Mouse (Mus musculus) frontal cortex, adult 2 months (tissue): Measurements from ENCODE around the gene Rpl4. TPM values are rescaled to one million over a fixed set of nuclear protein-coding genes. Genes with fewer than 3 reads are reported as not detected.
"Not testable (repeated sequence)": the region's sequence is repeated elsewhere in the genome, so short reads cannot be mapped to it uniquely, and the experiment has no call there.

ENCODE experiments used
- DNase-seq, 2 experiments: peaks; one replicate each; pipeline ENCODE4 v3.0.0; 2022; ENCODE audit warnings: low spot score in 1 of 2; ENCODE audit errors: extremely low spot score in 1 of 2
- polyA plus RNA-seq: library from polyadenylated mRNA; depleted of rRNA; stranded (reverse); fragments of >200 nt; gene quantifications from 2 replicates; pipeline ENCODE4 v1.2.3, GENCODE M21; 2012; rRNA removed

The Rpl4 gene
- 536 and 611 TPM in 2 replicates for polyA plus RNA-seq

DNA sequence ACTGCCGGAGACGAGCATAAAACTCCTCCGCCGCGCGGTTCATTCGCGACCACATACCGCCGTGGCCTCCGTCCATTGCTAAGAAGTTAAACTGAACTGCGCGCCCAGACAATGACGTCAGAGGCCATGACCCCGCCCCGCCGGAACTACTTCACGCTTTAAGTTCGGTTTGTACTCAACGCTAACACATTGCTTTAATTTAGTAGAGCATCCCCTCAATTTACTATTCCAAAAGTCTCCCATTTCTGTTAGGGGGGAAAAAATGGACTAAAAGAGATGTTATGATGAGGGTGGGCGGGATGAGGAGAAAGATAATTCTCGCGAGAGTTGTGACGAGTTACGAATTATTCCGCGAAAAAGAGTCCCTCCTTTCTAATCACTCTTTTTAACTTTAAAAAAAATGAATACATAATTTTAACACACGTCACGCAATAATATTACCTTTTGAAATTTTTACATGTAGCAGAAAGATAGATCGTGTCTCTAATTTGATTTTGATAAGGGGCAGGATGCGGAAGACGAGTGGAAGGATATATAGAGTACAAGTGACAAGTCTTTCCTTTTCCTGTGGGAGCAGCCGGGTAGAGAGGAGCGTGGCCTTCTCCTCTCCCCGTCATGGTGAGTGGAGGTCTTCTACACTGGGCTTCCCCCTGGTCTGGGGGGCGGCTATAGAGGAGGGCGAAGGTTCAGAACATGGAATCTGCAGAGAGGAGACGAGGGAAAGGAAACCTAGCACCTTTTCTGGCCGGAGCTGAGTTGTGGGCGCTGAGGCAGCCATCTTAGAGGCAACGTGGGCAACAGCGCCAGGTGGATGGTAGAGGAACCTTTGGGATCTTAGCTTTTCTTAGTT, at the start of gene Rpl4, which contains the start of gene Zwilch:
Rpl4 (plus strand) TSS at position 560 of the 850 bp plus-strand sequence.
Zwilch (minus strand) TSS at position 289 of the 850 bp plus-strand sequence.
- DNase-seq, result peak; percentile 74 to 87

DNA sequence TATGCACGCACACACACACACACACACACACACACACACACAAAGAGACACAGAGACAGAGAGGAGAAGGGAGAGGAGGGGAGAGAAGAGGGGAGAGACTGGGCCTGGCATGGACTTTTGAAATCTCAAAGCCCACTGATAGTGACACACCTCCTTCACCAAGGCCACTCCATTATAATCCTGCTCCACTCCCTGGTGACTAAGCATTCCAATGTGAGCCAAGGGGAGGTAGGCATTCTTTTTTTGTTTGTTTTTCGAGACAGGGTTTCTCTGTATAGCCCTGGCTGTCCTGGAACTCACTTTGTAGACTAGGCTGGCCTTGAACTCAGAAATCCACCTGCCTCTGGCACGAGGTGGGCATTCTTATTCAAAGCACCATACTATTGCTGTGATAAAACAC, 48.3 kb upstream of the Rpl4 start:
- DNase-seq, result not testable (repeated sequence)

DNA sequence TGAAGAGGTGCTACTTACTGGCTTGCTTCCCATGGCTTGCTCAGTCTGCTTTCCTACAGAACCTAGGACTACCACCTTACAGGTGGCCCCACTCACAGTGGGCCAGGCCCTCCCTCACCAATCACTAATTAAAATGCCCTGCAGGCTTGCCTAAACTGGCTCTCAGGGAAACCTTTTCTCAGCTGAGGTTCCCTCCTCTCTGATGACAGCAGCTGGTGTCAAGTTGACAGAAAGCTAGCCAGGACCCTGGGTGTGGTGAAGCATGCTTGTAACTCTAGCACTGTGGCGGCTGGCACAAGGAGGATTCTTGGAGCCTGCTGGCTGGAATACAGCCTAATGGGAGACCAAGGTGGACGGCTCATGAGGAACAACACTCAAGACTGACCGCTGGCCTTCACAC, 47.9 kb upstream of the Rpl4 start:
- no peak for DNase-seq

- DNase-seq, result no peak
These were observed 47.1 kb upstream of the Rpl4 start for GRCm38 (mm10) chr9:64126121-64126520.

DNA sequence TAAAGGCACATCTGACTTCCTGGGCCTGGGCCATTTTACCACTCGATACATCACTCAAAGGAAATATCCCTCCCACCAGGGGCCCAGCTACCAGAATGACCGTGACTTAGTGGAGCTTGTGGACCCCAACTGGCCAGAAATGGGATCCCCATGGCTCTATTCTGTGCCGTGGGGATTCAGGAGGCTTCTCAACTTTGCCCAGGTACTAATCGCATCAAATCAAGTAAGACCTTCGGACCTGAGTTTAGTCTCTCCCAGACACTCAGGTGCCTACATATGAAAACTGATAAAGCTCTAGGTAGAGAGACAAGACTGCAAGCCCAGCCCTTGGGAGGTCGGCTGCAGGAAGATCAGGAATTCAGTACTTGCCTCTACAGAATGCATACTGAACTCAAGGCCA, 41.6 kb upstream of the Rpl4 start:
- DNase-seq, result no peak

DNA sequence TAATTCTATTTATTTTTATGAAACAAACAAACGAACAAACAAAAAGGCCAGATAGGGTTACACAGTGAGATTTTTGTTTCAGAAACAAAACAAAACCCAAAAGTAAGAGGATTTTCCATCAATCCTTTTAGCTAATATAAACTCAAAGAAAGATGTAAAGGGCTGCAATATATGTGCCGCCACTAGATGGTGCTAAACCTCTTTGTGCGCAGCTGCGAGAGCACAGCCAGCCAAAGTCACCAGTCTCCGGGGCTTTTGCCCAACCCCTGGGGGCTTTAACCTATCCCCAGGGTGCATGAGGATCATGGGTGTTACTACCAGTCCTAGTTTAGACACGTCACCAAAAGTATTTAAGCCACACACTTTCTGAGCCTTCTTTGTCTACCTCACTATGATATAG, 34.3 kb upstream of the Rpl4 start:
- DNase-seq, result peak; percentile 5 to 79

GRCm38 (mm10) chr9:64139879-64140278, 33.3 kb upstream of the Rpl4 start:
- no peak for DNase-seq

DNA sequence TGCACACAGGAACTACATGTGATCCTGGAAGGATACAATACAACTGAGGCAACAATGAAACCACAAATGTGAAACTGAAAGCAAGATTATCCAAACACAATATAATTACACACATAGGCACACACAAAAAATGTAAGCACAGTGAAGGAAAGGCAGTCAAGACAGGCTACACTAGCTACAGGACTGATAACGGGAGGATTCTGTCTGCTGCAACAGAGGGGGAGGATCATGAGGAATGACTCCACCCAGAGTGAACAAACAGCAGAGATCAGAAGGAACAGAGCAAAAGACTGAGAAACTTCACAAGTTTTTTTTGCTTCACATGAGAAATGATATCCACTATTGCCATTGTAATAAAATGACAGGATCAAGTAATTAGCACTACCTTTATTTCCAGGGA, 16.5 kb upstream of the Rpl4 start:
- no peak for DNase-seq

DNA sequence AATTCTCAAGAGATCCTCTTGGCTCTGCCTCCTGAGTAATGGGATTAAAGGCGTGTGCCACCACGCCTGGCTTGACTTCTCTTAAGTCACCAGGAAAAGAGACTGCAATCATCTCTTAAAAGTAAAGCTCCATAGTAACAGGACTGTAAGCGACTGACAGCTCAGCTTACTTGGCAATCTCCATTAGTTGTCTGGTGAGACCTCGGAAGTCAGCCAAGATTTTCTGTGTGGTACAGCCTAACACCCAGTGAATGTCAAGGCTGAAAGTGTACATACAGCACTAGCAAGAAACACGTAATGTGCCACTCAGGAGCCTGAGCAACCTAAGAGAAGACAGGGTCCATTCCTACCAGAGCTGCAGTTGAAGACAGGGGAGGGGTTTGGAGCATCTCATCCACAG, 12.7 kb upstream of the Rpl4 start:
- DNase-seq, result no peak

- not testable (repeated sequence) for DNase-seq
These were observed 3.2 kb upstream of the Rpl4 start for GRCm38 (mm10) chr9:64169967-64170366.

DNA sequence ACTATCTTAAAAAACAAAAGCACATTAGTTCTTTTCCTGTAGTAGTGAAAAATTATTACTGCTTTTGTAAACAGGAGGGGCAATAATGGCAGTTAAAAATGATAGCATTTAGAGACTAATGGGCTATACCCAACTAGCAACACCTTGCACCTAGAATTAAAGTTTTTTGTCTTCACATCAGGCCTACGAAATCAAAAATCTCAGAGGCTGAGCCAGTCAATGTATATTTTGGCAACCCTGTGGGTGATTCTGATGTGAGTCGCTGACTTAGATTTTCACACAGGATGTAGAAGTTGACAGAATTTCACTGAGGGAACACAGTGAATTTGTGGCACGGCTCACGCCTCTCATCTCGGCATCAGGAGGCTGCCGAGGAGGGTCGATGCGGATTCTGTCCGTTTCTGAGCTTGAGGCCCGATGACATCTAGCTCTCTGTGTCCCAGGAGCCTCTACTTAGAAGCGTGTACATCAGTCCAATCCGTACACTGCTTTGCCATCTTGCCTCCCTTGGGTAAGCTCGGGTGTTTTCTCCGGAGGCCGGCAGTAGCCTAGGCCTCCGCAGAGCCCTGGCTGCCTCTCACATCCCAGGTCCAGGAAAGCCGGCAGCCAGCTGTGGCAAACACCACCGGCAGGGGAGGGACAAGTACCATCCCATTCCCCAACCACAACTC, 895 bp upstream of the Rpl4 start:
- DNase-seq, result no peak

GRCm38 (mm10) chr9:64173666-64174220, 568 bp downstream of the Rpl4 start:
- DNase-seq, result no peak

DNA sequence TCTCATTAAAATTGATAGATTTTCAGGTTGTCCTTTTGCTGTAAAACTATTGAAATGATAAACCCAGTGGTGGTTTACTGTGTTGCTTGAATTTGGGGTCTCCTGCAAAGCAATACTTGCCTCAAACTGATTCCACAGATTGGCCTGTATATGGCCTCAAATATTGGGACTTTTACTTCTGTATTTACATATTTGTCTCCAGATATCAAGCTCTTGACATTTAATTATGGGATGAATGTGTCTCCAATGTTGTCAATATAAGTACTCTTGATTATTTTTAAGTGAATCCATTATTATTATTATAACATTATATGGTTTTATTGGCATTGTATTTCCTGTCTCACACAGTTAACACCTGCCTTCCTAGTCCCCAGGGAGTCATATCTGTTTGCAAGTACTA, 1.2 kb downstream of the Rpl4 start:
- DNase-seq, result no peak

DNA sequence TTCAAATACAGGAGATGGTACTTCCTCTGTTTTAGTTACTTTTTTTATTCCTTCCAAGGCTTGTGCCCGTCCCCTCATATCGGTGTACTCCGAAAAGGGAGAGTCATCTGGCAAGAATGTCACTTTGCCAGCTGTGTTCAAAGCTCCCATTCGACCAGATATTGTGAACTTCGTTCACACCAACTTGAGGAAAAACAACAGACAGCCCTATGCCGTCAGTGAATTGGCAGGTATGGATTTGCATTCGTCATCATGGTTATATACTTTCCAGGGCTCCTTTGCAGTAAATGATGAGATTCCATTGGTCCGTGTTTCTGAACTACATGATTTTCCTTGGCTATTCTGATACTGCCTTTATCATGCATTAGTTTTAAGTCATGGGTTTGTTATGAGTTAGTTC, 1.6 kb downstream of the Rpl4 start:
- no peak for DNase-seq

DNA sequence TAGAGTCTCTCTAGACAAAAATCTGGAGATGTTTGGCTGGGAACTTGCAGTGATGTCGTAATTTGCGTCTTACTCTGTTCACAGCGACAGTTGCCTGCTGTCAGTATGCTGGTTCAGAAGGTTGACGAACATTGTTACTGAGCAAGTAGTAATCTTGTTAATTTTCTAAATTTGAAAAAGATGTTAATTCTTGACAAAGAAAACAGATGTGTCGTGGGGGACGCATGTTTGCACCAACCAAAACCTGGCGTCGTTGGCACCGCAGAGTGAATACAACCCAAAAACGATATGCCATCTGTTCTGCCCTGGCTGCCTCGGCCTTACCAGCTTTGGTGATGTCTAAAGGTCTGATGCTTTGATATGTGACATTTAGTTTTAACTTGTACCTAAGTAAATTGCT, 2.2 kb downstream of the Rpl4 start:
- DNase-seq, result peak in 1 of 2 experiments; percentile 24

DNA sequence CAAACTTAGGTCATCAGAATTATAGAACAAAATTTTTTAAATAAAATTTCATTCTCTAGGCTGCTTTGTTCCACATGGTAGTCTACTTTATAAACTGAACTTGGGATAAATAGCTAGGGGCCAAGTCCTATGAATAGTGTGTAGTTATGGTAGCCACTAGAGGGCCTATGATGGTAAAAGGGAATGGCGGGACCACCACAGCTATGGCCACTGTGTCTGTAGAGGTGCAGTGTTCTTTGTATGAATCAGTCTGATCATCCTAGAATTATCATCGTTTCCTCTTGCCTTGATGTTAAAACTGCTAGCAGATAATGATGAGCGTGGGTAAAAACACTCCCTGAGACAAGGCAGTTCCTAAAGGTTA, 5.4 kb downstream of the Rpl4 start:
- no peak for DNase-seq

- peak; percentile 84 to 92 for DNase-seq
These were observed 5.9 kb downstream of the Rpl4 start, which contains the start of gene Snapc5 for GRCm38 (mm10) chr9:64178974-64179646. Snapc5 (plus strand) TSS chr9:64179274.

DNA sequence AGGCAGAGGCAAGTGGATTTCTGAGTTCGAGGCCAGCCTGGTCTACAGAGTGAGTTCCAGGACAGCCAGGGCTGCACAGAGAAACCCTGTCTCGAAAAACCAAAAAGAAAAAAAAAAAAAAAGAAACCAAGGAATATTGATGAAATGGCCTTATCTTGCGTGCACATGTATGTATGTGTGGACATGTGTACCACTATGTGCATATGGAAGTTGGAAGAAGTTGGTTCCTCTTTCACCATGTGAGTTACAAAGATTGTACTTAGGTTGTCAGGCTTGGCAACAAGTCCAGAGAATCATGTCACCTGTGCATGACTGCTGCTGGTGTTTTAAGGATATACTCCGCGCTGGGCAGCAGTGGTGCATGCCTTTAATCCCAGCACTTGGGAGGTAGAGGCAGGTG, 10.1 kb downstream of the Rpl4 start:
- DNase-seq, result not testable (repeated sequence)

GRCm38 (mm10) chr9:64184166-64184840, 11.1 kb downstream of the Rpl4 start:
- no peak for DNase-seq

DNA sequence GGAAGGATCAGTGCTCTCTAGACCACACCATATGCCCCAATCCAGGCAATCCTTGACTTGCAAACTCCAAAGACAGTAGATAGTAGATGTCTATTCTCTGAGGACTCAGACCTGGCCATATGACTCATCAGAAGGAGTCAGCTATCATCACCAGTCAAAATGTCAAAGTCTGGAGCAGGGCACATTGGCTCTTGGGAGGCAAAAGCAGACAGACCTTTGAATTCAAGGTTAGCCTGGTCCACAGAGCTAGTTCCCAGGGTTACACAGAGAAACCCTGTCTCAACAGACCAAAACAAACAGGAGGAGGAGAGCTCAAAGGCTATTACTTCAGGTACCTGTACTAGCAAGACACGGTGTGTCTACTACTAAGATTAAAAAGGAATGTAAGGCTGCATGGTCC, 20.7 kb downstream of the Rpl4 start:
- DNase-seq, result no peak
